Mouse (Mus musculus): ENCODE measurements around the gene Slc9a3r2.

GRCm38 (mm10) chr17:24635694-24636093 lies 14.4 kb downstream of the Slc9a3r2 start:
- TF ChIP-seq GATA1 (IDR thresholded peaks at IDR 0.05; ENCODE audit: low read length) = no peak
- no peak for TF ChIP-seq TAL1 (IDR thresholded peaks at IDR 0.05; ENCODE audit: low read length)
